Mouse (Mus musculus): ENCODE data around the gene Ergic1. TPM values are rescaled to one million over a fixed set of nuclear protein-coding genes. Genes with fewer than 3 reads are reported as not detected.

Ergic1 gene
- total RNA-seq, 2 experiments from 2014 or later, result 48.3 to 123 TPM

- ATAC-seq (replicated peaks; ENCODE audit: poor library complexity), result no peak
Measured at GRCm38 (mm10) chr17:26620786-26621766, 59.8 kb downstream of the Ergic1 start.

GRCm38 (mm10) chr17:26621912-26622311 lies 60.6 kb downstream of the Ergic1 start:
- ATAC-seq (replicated peaks; ENCODE audit: poor library complexity), result no peak

GRCm38 (mm10) chr17:26623991-26624390 lies 62.7 kb downstream of the Ergic1 start:
- no peak for ATAC-seq (replicated peaks; ENCODE audit: poor library complexity)

DNA sequence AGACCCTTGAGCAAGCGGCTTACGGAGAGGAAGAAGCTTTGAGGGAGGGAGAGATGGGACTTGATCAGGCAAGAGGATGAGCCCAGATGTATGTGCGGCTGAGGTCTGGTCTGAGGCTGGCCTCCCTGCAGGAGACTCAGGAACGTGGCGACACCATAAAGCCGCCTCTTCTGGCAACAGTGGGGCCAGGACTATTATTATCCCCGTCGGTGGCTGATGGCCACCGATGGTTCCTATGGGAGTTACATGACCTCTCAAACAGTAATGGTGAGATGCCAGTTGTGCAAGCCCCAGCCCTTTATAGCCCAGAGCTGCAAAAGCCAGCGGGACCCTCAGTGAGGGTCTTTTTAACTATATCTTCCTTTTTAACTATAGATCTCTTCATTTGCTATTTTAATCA lies 63.7 kb downstream of the Ergic1 start:
- no peak for ATAC-seq (replicated peaks; ENCODE audit: poor library complexity)

- no peak for ATAC-seq (replicated peaks; ENCODE audit: poor library complexity)
Measured at GRCm38 (mm10) chr17:26625521-26626010, 64.3 kb downstream of the Ergic1 start.

- ATAC-seq (replicated peaks; ENCODE audit: poor library complexity), result no peak
Measured at GRCm38 (mm10) chr17:26628479-26628878, 67.2 kb downstream of the Ergic1 start.

- no peak for ATAC-seq (replicated peaks; ENCODE audit: poor library complexity)
Measured at GRCm38 (mm10) chr17:26628936-26629335, 67.6 kb downstream of the Ergic1 start.

DNA sequence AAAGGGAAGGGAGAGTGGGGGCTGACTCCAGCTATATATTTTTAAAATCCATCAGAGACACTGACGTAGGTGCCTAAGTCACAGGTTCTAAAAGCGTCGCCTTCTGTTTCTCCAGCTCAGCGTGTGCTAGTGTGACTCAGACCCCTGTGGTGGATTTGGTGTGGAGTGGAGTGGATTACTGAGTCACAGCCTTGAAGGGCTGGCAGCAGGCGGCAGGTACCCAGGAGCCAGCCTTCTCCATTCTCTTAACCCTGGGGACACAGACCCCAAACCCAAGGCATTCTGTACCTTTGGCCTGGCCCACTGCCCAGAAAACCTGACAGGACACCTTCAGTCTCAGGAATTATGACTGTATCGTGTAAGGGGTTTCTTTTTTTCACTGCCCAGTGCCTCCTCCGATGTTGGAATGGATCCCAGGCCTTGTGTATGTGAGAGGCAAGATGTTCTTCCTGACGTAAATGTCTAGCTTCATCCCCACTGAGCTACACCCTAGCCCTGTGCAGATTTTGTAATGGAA lies 70.6 kb downstream of the Ergic1 start:
- no peak for ATAC-seq (replicated peaks; ENCODE audit: poor library complexity)

- ATAC-seq (replicated peaks; ENCODE audit: poor library complexity), result no peak
Measured at GRCm38 (mm10) chr17:26633186-26633585, 71.9 kb downstream of the Ergic1 start.

GRCm38 (mm10) chr17:26633926-26634325 lies 72.6 kb downstream of the Ergic1 start:
- no peak for ATAC-seq (replicated peaks; ENCODE audit: poor library complexity)

- no peak for ATAC-seq (replicated peaks; ENCODE audit: poor library complexity)
Measured at GRCm38 (mm10) chr17:26634539-26634938, 73.2 kb downstream of the Ergic1 start.

DNA sequence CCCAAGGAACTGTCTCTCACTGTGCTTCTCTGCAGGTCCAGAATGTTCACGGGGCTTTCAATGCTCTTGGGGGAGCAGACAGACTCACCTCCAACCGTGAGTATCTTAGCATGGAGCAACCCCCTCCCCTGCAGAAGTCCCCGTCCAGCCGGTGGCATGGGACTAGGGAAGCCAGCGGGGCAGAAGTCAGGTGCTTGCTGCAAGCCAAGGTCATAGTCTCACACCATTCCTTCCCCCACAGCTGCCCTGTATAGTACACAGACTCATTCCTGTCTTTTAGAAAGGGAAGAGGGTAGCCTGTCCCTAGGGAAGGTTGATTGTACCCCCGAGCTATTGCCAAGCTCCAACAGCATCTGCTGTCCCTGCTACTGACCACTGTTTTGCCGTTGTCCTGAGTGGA lies 74.7 kb downstream of the Ergic1 start:
- no peak for ATAC-seq (replicated peaks; ENCODE audit: poor library complexity)

GRCm38 (mm10) chr17:26637851-26638250 lies 76.6 kb downstream of the Ergic1 start:
- no peak for ATAC-seq (replicated peaks; ENCODE audit: poor library complexity)

GRCm38 (mm10) chr17:26638655-26639054 lies 77.4 kb downstream of the Ergic1 start:
- peak; percentile 91 for ATAC-seq (replicated peaks; ENCODE audit: poor library complexity)

DNA sequence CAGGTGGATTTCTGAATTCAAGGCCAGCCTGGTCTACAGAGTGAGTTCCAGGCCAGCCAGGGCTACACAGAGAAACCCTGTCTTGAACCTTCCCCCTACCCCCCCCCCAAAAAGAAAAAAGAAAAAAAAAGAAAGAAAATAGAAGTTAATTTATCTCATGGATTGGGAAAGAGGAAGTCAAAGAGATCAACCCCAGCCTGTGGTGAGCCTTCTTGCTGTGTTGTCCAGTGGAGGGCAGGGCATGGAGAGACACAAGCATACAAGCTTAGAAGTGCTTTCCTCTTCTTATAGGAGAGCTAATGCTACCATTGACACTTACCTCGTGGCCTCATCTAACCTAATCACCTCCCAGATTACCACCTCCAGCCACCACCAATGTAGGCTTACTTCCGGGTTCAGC lies 78.5 kb downstream of the Ergic1 start:
- peak; percentile 35; the same call in 1 of the 2 replicates for ATAC-seq (replicated peaks; ENCODE audit: poor library complexity)

DNA sequence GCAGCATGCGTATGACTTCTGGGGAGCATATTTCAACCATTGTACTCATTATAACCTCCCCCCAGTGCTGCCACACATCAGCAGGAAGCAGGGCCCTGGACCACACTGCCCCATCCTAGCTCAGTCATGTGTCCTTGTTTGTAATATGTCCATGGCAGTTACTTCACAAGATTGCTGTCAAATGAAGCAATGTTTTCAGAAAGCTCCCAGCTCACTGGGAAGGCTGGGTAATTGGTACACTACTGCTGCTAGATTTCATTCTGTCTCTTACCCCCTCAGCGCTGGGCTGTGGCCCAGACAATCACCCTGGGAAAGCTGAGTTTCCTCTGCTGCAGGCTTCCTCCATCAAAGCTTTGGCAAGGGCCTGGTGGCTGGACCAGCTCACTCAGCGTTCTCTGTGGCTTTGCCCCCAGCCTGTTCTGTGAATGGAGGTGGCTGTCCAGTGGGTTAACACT lies 79.0 kb downstream of the Ergic1 start:
- ATAC-seq (replicated peaks; ENCODE audit: poor library complexity), result peak; percentile 45

DNA sequence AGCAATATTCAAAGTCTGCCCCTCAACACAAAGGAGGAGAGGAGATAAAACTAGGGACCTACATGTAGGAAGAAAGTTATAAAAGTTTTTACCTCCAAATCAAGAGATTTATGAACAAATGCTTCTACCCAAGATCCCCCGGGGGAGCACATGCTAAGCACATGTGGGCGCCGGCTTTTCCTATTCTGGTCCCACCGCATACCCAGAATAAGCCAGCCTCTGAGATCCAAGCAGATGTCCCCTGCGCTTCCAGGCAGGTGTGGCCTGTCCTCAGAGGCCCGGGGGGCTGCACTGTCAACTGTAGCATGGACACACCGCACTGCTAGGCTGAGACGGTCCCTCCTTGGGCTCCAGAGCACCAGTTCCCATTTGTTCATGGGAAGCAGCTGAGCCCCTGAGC lies 82.2 kb downstream of the Ergic1 start:
- ATAC-seq (replicated peaks; ENCODE audit: poor library complexity), result no peak

- no peak for ATAC-seq (replicated peaks; ENCODE audit: poor library complexity)
Measured at GRCm38 (mm10) chr17:26643993-26644392, 82.7 kb downstream of the Ergic1 start.

DNA sequence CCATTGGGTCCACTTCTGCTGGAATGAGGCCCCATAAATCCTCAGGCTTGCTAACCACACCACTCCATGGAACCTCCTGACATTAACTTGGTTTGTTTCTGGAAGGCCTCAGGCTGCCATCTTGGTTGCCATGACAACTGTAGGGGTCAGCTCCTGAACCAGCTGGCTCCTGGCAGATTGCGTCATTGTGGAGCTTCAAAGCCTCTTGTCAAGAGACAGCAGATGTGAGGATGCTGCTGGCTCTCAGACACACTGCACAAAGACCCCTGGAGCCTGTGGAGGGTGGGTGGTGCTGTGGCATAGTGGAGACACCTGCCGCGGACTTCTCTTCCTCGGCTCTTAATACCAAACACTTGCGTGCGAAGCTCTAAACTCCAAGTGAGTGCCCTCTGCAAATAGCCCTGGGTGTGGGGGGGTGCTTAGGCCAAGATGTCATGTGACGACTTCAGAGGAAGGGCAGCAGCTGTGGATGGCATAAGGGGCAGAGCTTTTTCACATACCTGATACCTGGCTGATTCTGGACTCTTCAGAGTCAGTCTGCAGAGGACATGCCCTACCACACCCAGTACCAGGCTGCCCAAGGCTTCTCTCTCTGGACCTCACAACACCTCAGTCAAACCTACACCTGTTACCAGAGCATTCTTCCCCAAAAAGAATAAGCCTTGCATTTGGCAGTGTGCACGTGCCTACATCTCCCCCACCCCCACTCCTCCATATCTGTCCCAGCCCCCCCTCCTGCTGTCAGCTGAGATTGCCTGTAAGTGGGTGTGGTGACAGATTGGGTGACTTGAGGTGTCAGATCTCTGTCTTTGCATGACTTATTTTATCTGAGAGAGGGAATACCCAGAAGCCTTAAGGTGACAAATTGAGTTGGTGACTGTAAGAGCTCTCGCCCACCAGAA lies 83.5 kb downstream of the Ergic1 start:
- ATAC-seq (replicated peaks; ENCODE audit: poor library complexity), result no peak

DNA sequence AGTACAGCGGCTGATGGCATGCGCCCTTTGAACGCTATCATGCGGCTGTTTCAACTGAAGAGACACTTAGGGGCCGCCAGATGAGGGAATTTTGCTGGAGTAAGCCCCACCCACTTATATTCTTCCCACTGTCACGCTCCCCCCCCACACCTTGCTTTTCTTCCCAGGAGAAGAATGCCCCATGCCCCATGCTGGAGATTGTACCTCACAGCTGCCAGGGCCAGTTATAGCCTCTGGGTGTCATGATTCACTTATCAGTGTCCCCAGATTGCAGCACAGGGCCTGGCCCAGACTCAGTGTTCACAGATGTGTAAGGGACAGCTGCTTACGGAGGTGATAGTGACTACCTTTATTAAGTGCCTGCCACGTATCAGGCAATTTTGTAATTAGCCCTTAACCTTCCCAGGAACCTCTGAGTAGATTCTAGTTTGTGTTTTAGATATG lies 84.1 kb downstream of the Ergic1 start:
- ATAC-seq (replicated peaks; ENCODE audit: poor library complexity), result peak; percentile 64

DNA sequence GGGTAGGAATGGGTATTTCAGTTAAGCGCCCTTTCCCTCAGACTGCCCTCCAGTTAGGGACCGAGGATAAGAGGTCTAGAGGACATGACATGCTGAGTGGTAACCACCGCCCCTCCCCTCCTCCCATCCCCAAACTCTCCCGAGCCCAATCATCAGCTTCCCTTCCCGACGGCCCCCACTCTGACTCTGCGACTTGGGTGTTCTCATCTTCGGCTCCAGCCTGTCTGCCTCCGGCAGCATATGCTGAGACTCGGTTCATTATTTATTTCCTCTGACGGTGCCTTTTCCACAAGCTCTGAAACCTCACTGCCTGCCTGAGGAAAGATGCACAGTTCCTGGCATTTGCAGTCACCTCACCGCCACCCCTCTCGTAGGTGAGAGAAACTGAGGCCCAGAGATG lies 86.0 kb downstream of the Ergic1 start:
- ATAC-seq (replicated peaks; ENCODE audit: poor library complexity), result no peak

Data from megakaryocyte progenitor cell, adult 5-6 weeks (primary cell).